Mouse (Mus musculus) G1E (cell line): ENCODE measurements around the gene Podxl2.

Experiments
- CTCF ChIP-seq: IDR thresholded peaks from 2 replicates; pipeline ENCODE4 v1.5.1; 2012; ENCODE audit warnings: low read depth, low read length, inconsistent platforms, mixed read lengths
- GATA1 ChIP-seq: IDR thresholded peaks from 2 replicates; pipeline ENCODE4 v1.6.1; 2012; ENCODE audit warnings: borderline replicate concordance, low read length, inconsistent platforms, mixed read lengths
- POLR2AphosphoS5 ChIP-seq: IDR thresholded peaks from 2 replicates; pipeline ENCODE4 v1.6.1; 2012; ENCODE audit warnings: low read depth, low read length, inconsistent platforms; ENCODE audit not compliant: insufficient replicate concordance
- TAL1 ChIP-seq: conservative IDR thresholded peaks from 2 replicates; pipeline ENCODE4 v1.6.1; 2012; ENCODE audit warnings: low read depth, low read length, inconsistent platforms, mixed read lengths

GRCm38 (mm10) chr6:88899086-88899485 lies 24.2 kb upstream of the Podxl2 start:
- no peak for TF ChIP-seq CTCF
- no peak for TF ChIP-seq GATA1
- no peak for TF ChIP-seq POLR2AphosphoS5
- TF ChIP-seq TAL1, result no peak
